Mouse (Mus musculus) thymus, postnatal 0 days (tissue): ENCODE measurements around the gene Vax1. TPM values are rescaled to one million over a fixed set of nuclear protein-coding genes. Genes with fewer than 3 reads are reported as not detected.

Source experiments
- polyA plus RNA-seq: library from polyadenylated mRNA; unstranded; fragments of >200 nt; fragmentation: Nextera tagmentation; extraction: Ambion mirVana; gene quantifications from 2 replicates; pipeline ENCODE4 v1.2.1, GENCODE M21; 2015

The Vax1 gene
- polyA plus RNA-seq, 1 experiment from 2014 or later, result not detected

Other genes with a start within 250 kb of the Vax1 start
- gene Eno4, start 226.6 kb downstream of the Vax1 start, polyA plus RNA-seq, result 0.12 and 0.24 TPM in 2 replicates
- 0.72 and 0.99 TPM in 2 replicates for gene Hspa12a, start 226.4 kb downstream of the Vax1 start, polyA plus RNA-seq
- 2.3 and 2.5 TPM in 2 replicates for gene Shtn1, start 94.0 kb downstream of the Vax1 start, polyA plus RNA-seq
- not detected in 2 replicates for gene Kcnk18, start 49.2 kb upstream of the Vax1 start, polyA plus RNA-seq
- gene Slc18a2, start 90.8 kb upstream of the Vax1 start, polyA plus RNA-seq, result 3.6 and 4.5 TPM in 2 replicates
- 14.3 and 15.9 TPM in 2 replicates for gene Rps12-ps3, start 152.2 kb upstream of the Vax1 start, polyA plus RNA-seq
- gene Pdzd8, start 175.7 kb upstream of the Vax1 start, polyA plus RNA-seq, result 8.9 and 9.3 TPM in 2 replicates